Mouse (Mus musculus) yolk sac, embryonic 10.5 days (tissue): ENCODE measurements around the gene Tmod4.
"Not testable (repeated sequence)": the region's sequence is repeated elsewhere in the genome, so short reads cannot be mapped to it uniquely, and the experiment has no call there.

Experiments
- DNase-seq: peaks from one replicate; pipeline ENCODE4 v3.0.0-alpha.2; 2017; ENCODE audit warnings: low spot score

The Tmod4 gene

GRCm38 (mm10) chr3:95124246-95124645 lies at the start of gene Tmod4:
TSS of gene Tmod4 (plus strand) at chr3:95124476.
- DNase-seq: no peak

- no peak for DNase-seq
These were observed 36.2 kb upstream of the Tmod4 start for GRCm38 (mm10) chr3:95088071-95088470.

DNA sequence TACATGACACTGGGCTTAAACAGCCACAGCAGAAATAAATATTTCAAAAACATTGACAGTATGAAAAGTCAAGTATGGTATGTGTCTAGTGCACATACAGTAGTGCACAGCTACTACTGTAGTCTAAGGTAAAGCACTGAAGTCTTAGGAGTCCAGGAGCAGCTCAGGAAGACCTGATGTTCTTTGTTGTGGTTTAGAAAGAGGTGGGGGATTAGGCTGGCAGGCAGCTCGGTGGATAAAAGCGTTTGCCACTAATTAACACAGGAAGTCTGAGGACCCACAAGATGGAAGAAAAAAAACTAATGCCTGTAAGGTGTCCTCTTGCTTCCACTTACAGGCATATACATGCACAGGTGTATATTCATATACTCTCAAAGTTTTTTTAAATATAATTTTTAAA lies 23.4 kb upstream of the Tmod4 start:
- DNase-seq: no peak

- no peak for DNase-seq
These were observed 19.2 kb upstream of the Tmod4 start for GRCm38 (mm10) chr3:95105121-95105520.

DNA sequence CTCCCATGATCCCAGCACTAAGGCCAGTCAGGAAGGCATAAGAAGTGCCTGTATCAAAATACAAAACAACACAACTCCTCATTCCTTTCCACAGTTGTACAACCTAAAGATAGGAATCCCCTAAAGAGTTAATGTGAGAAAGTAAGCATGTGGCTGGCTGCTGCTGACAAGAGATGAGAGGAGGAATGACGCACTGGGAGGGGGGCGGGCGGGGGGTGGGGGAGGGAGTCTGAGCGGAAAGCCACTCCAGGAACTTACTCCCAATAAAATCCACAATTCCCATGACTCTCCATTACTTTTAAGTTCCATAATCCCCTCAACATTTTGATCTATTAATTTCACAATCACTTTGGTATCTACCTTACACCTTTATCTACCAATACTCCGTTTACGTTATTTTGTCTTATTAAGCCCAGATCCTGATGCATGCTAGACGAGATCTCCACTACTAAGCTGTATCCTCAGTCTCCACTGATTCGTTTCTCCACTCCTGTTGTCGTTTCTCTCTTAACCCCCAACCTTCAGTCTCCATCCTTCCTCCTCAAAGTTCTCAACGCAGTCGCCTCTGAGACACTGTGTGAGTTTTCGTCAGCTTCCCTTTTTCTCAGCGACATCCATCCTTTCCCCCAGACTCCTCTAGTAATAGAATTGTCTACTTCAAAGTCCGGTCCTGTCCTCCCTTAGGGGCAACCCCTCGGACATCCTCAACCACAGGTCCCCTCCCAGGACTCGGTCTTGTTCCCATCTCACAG lies 18.5 kb upstream of the Tmod4 start:
- no peak for DNase-seq

- peak; percentile 97 for DNase-seq
These were observed 17.7 kb upstream of the Tmod4 start, which contains the start of gene Pip5k1a for GRCm38 (mm10) chr3:95106338-95107117. TSS of gene Pip5k1a (minus strand) at chr3:95106930.

GRCm38 (mm10) chr3:95107308-95107707 lies 17.0 kb upstream of the Tmod4 start:
- DNase-seq: not testable (repeated sequence)

DNA sequence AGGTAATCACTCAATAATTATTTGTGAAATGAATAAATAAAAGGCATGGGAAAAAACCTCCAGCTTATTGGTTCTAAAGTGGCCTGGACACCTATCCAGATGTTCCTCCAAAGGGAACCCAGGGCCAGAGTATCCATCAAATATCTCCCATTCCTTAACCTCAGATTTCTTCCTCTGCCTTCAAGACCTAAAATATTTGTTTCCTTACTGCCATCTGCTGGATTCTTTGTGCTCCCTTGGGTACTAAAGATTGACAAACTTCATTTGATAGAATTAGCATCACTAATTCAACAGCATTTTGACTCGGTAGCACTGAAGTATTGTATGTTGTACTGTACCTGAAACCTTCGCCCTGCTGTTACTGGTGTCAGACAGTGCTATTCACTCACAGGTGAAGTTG lies 16.4 kb upstream of the Tmod4 start:
- DNase-seq: no peak

DNA sequence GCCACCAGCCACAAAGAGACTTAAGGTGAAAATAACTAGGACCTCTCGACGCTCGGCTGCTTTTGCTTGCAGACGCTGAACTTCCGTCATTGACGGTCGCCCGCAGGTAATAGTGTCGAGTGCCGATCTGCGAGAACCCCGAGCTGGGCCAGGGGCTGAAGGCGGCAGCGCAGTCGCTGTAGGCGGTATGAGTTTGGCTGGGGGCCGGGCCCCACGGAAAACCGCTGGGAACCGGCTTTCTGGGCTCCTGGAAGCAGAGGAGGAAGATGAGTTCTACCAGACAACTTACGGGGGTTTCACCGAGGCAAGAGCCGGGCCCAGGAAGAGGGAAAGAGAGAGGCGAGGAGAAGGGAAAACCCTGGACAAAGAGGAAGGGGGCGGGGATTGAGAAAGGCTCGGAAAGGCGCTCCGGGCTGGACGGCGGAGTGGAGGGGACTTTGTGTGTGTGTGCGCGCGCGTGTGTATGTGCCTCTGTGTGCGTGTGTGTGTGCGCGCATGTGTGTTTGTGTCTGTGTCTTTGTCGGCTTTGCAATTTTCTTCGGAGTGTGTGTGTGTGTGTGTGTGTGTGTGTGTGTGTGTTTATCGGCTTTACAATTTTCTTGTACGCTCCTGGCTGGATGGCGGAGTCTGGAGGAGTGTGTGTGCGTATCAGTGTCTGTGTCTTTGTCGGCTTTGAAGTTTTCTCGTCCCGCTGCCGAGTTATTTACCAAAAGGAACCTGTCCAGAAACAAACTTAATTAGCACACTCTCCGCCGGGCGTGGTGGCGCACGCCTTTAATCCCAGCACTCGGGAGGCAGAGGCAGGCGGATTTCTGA lies 13.2 kb upstream of the Tmod4 start, which contains the start of gene Vps72:
Gene Vps72 (plus strand): TSS at position 112 of the 816 bp plus-strand sequence.
- DNase-seq: peak; percentile 93

DNA sequence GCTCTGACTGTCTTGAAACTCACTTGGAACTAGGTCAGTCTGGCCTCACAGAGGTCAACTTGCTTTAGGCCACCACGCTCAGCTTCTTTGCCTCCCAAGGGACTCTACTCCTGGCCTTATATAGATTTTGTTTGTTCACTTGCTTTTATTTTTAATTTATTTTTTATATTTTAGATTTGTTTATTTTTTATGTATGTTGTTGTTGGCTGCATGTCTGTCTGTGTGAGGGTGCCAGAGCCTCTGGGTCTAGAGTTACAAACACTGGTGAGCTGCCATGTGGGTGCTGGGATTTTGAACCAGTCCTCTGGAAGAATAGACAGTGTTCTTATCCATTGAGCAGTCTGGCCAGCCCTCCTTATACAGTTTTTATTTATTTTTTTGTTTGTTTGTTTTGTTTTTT lies 11.5 kb upstream of the Tmod4 start:
- no peak for DNase-seq

DNA sequence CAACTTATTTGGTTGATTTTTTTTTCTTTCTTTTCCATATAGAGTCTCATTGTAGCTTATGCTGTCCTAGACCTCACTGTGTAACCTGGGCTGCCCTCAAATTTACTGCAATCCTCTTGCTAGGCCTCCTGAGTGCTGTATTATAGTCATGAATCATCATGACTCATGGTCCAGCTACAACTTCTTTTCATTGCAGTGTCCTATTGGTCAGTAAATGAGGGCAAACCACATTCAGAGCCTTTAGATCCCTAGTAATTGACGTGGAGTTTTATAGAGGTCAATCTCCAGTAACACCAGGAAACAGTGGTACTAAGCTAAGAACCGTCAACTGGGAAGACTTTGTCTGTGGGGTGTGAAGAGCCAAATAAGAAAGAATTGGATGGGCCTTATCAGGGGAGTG lies 6.5 kb upstream of the Tmod4 start:
- DNase-seq: no peak

- DNase-seq: no peak
These were observed 2.7 kb upstream of the Tmod4 start for GRCm38 (mm10) chr3:95121580-95121979.

DNA sequence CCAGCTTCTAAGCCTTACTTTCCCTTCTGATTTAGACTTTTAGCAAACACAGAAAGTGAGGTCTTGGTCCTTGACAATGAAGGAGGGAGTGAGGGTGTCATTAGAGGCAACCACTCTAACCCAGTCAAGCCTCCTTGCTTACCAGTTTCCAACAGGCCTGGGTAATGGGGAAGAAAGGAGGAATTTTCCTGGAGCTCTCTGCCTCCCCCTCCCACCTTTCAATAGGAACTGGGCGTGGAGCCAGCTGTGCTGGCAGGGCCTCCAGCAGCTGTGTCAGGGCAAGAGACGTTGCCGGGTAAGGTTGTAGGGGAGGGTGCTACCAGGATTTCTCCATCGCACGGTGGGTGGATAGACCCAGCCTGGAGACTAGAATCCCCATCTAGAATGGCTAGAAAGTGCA lies 696 bp downstream of the Tmod4 start:
- no peak for DNase-seq

GRCm38 (mm10) chr3:95129226-95129651 lies 5.0 kb downstream of the Tmod4 start:
- DNase-seq: no peak

DNA sequence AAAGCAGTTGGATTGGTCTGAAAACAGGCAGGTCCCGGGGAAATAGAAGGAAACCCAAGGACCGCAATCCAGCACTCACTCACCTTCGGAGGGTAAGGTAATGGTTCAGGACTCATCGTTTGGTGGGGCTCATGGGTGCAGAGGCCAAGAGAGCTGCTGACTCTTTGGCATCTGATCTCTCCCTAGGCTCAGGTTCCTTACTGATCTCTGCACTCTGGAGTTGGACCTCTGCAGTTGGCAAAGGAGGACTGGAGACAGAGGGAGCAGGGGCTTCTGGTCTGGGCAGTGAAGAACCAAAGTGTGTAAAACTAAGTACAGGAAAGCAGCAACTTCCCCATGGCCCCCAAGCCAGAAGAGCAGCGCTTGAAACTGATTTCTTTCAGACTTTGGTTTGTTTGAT lies 5.8 kb downstream of the Tmod4 start:
- DNase-seq: no peak

- not testable (repeated sequence) for DNase-seq
These were observed 8.1 kb downstream of the Tmod4 start for GRCm38 (mm10) chr3:95132389-95132788.

DNA sequence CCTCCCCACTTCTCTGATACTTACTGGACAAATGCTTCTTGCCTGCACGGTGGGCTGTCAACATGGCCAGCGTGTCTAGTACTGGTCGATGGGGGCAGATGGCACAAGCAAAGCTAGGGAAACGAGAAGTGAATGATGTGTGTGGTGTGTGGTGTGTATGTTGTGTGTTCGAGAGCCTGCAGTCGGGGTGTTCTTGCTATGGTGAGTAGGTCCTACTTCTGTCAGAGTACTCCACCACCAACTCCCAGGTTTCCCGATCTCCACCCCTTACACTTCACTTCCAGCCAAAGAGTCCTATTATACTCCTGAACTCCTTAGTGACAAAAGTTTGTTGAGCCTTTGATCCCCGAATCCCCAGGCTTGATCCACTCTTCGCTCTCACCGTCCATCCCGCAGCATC lies 8.9 kb downstream of the Tmod4 start:
- no peak for DNase-seq

GRCm38 (mm10) chr3:95133680-95134101 lies 9.4 kb downstream of the Tmod4 start, which contains the start of the genes Scnm1 and Lysmd1:
TSS of gene Scnm1 (minus strand) at chr3:95134011.
TSS of gene Lysmd1 (plus strand) at chr3:95134088.
- DNase-seq: peak; percentile 91

- DNase-seq: not testable (repeated sequence)
These were observed 9.9 kb downstream of the Tmod4 start for GRCm38 (mm10) chr3:95134133-95134532.

- peak; percentile 40 for DNase-seq
These were observed 10.7 kb downstream of the Tmod4 start for GRCm38 (mm10) chr3:95135023-95135422.

- no peak for DNase-seq
These were observed 11.3 kb downstream of the Tmod4 start for GRCm38 (mm10) chr3:95135433-95136052.

DNA sequence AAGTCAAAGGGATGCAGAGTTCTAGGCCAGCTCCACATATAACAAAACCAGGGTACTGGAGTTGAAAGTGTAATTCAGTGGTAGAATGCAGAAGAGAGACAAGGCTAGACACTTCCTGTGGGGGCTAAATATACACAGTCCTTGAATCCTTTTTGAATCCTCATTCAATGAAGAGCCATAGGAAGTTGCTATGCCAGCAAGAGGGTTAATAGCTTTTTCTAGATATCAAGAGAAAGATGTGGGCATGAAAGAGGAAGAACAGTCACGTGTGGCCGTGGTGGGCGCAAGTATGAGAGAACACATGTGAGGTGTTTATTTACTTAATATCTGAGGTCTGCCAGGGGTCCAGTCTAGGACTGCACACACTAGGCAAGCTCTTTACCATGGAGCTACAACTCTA lies 12.1 kb downstream of the Tmod4 start:
- DNase-seq: no peak
